Mouse (Mus musculus) embryonic stem cell, embryonic (primary cell): Measurements from ENCODE around the gene Tas2r126.
"Not testable (repeated sequence)": the region's sequence is repeated elsewhere in the genome, so short reads cannot be mapped to it uniquely, and the experiment has no call there.

Source experiments
- CTCF ChIA-PET, 4 experiments: fragments of 300-600 bp in 2 of 4; fragments of 350-600 bp in 2 of 4; sonication (Branson Sonifier 250); formaldehyde crosslinking; loops; one replicate each; lab custom pipeline; 2022; ENCODE audit warnings: inconsistent platforms in 2 of 4; lab: Charles Lee
- POLR2A ChIA-PET, 4 experiments: fragments of 300-600 bp in 2 of 4; fragments of 350-600 bp in 2 of 4; sonication (Branson Sonifier 250); formaldehyde crosslinking; loops; one replicate each; lab custom pipeline; 2022; ENCODE audit warnings: antibody characterized with exemption in 4 of 4, inconsistent platforms in 1 of 4; lab: Charles Lee

Gene Tas2r126

DNA sequence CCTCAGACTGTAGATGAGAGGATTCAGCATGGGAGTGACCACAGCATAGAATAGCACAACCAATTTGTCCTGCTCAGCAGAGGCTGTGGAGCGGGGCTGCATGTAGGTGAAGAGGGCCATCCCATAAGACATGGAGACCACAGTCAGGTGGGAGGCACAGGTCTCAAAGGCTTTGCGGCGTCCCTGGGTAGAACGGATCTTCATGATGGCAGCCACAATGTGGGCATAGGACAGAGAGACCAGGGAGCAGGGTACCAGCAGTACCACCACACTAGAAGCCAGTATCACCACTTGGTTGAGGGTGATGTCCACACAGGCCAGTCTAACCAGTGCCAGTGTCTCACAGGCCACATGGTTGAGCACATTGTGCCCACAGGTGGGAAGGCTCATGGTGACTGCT is 37.0 kb downstream of the Tas2r126 start:
- CTCF ChIA-PET, POLR2A ChIA-PET: not testable (repeated sequence)

DNA sequence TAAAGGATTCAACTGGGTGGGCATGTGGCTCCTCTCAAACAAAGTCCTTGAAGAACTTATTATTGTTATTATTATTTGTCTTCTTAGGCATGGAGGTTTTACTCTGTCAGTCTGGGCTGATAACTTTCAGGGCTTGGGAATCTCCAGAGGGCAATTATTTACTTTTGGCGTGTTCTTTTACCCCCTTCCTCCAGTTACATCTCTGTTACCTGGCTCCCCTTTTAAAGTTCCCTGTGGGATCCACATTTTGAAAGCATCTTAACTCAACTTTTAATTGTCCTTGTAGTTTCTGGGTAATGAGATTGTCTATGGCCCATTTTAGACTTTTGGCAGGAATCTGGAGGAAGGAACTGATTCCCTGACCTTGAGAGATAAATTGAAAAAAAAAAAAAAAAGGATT is 41.9 kb downstream of the Tas2r126 start, which contains the start of gene Olfr457:
Gene Olfr457, minus strand, starts transcription at position 101 of the 400 bp plus-strand sequence.
- ChIA-PET CTCF (no interaction called here), POLR2A (interaction anchor here in 1 of 4 experiments (0.7 kb wide), 2 partner anchors 32 to 791 kb away, joined by 4 to 7 read pairs; no protein-coding TSS in a partner anchor)

DNA sequence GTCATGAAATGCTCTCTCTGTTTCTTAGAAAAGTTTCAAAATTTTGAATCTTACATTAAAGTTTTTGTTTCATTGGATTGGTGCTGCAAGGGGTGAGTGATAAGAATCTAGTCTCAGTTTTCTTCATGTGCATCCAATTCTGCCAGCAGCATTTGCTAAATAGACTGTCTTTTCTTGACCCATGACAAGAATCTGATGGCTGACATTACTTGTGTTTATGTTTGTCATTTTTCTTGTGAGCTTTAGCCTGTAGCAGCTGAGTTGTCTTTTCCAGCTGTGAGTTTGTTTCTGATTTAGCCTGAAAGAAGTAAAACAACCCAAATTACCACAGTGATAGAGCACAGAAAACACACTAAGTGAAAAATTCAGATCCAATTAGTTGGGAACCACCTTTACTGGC is 50.3 kb downstream of the Tas2r126 start:
- POLR2A ChIA-PET = no interaction called here
- CTCF ChIA-PET = no interaction called here
